Mouse (Mus musculus) gastrocnemius, adult 18-20 months (tissue): ENCODE measurements around the gene St6gal1. TPM values are rescaled to one million over a fixed set of nuclear protein-coding genes. Genes with fewer than 3 reads are reported as not detected.

Source experiments
- DNase-seq: peaks from one replicate; pipeline ENCODE4 v3.0.0; 2021; ENCODE audit warnings: low spot score
- total RNA-seq, 2 experiments: library from RNA; stranded (reverse); gene quantifications; 2 replicates each; pipeline ENCODE4 v1.2.3; 2021

Gene St6gal1
- total RNA-seq, 2 experiments from 2014 or later = 3.6 to 4.7 TPM

- no peak for DNase-seq
Observed at GRCm38 (mm10) chr16:23223166-23223870, 1.2 kb upstream of the St6gal1 start.

GRCm38 (mm10) chr16:23223871-23224469 lies 570 bp upstream of the St6gal1 start:
- no peak for DNase-seq

- no peak for DNase-seq
Observed at GRCm38 (mm10) chr16:23225069-23225721, 655 bp downstream of the St6gal1 start.

GRCm38 (mm10) chr16:23225821-23226600 lies 1.5 kb downstream of the St6gal1 start:
- DNase-seq = peak; percentile 33

- DNase-seq = peak; percentile 24
Observed at GRCm38 (mm10) chr16:23226601-23227351, 2.2 kb downstream of the St6gal1 start.

- DNase-seq = no peak
Observed at GRCm38 (mm10) chr16:23227851-23228250, 3.3 kb downstream of the St6gal1 start.

- DNase-seq = no peak
Observed at GRCm38 (mm10) chr16:23228486-23228885, 3.9 kb downstream of the St6gal1 start.

- DNase-seq = no peak
Observed at GRCm38 (mm10) chr16:23229945-23230344, 5.4 kb downstream of the St6gal1 start.

- no peak for DNase-seq
Observed at GRCm38 (mm10) chr16:23231168-23231567, 6.6 kb downstream of the St6gal1 start.

- peak; percentile 15 for DNase-seq
Observed at GRCm38 (mm10) chr16:23232691-23233090, 8.2 kb downstream of the St6gal1 start.

- DNase-seq = peak; percentile 51
Observed at GRCm38 (mm10) chr16:23233496-23233895, 9.0 kb downstream of the St6gal1 start.

GRCm38 (mm10) chr16:23234557-23234956 lies 10.0 kb downstream of the St6gal1 start:
- no peak for DNase-seq

GRCm38 (mm10) chr16:23235173-23235694 lies 10.7 kb downstream of the St6gal1 start:
- DNase-seq = no peak

- DNase-seq = peak; percentile 31
Observed at GRCm38 (mm10) chr16:23239583-23239982, 15.0 kb downstream of the St6gal1 start.

- DNase-seq = peak; percentile 84
Observed at GRCm38 (mm10) chr16:23240049-23240949, 15.8 kb downstream of the St6gal1 start.

- no peak for DNase-seq
Observed at GRCm38 (mm10) chr16:23240950-23241259, 16.4 kb downstream of the St6gal1 start.

GRCm38 (mm10) chr16:23243726-23244425 lies 19.3 kb downstream of the St6gal1 start:
- DNase-seq = no peak

- DNase-seq = no peak
Observed at GRCm38 (mm10) chr16:23244486-23244885, 19.9 kb downstream of the St6gal1 start.

- DNase-seq = no peak
Observed at GRCm38 (mm10) chr16:23249285-23249684, 24.7 kb downstream of the St6gal1 start.
